Mouse (Mus musculus): Measurements from ENCODE around the gene Evi2b.

DNA sequence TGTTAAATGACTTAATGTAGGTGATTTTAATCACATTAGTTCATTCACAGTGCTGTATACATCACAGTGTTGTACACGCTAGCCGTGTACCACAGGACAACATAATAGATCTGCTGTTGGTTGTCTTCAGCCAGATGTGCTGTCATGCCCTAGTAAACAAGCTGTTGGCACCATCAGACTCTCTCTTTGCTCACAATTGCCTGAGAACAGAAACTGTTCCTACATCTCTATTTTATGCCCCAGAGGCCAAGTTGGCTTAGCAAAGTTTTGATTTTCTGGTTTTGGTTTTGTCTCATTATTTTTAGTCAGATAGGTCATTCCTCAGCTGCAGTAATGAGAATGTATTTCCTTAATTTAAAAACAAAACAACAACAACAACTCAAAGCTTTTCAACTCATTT is 6.2 kb upstream of the Evi2b start:
- TF ChIP-seq CTCF (IDR thresholded peaks at IDR 0.05; ENCODE audit: low read depth, low read length) (no peak), GATA1 (IDR thresholded peaks at IDR 0.05; ENCODE audit: borderline replicate concordance, low read length) (no peak), POLR2AphosphoS5 (IDR thresholded peaks at IDR 0.05; ENCODE audit: insufficient replicate concordance, low read depth, low read length) (no peak)
